Mouse (Mus musculus) ES-E14 (cell line): ENCODE measurements at regions not wholly inside any gene's neighbourhood (a gene's known extent, or its start where the extent isn't known, plus 50 kb on each side); places are given as distances from the start of the nearest gene placed in this dataset.

Experiments used
- CHD2 ChIP-seq: IDR thresholded peaks from 2 replicates; pipeline ENCODE4 v1.6.1; 2014; ENCODE audit warnings: mild to moderate bottlenecking, low read depth, low read length, inconsistent platforms
- HCFC1 ChIP-seq: IDR thresholded peaks from 2 replicates; pipeline ENCODE4 v1.6.1; 2012; ENCODE audit warnings: low read length, inconsistent platforms, borderline replicate concordance; ENCODE audit not compliant: insufficient read depth
- MAFK ChIP-seq: IDR thresholded peaks from 2 replicates; pipeline ENCODE4 v1.6.1; 2014; ENCODE audit warnings: mild to moderate bottlenecking, low read depth, low read length, inconsistent platforms; ENCODE audit not compliant: insufficient read depth
- ZNF384 ChIP-seq: IDR thresholded peaks from 2 replicates; pipeline ENCODE4 v1.6.1; 2012; ENCODE audit warnings: low read depth, low read length, inconsistent platforms

DNA sequence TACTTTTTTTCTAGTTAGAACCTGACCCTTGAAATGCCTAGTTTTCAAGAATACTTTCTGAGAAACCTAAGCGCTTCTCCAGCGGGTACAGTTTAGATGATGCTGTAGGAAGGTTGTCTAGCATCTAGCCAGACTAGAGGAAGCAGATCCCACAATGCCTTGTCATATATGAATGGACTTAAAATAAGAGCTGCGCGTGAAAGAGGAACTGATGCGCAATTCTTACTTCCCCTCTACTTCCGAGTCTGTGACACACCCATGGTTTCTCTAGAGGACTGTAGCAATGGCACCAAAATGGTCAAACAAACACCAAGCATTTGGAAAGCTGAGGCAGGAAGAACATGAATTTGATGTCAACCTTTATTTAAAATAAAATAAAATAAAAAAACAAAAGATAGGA is 167.6 kb upstream of the Tyw5 start:
- TF ChIP-seq MAFK: no peak
- TF ChIP-seq CHD2: no peak
- no peak for TF ChIP-seq HCFC1
- TF ChIP-seq ZNF384: no peak
